Mouse (Mus musculus): ENCODE measurements at regions not wholly inside any gene's neighbourhood (a gene's known extent, or its start where the extent isn't known, plus 50 kb on each side); places are given as distances from the start of the nearest gene placed in this dataset.

DNA sequence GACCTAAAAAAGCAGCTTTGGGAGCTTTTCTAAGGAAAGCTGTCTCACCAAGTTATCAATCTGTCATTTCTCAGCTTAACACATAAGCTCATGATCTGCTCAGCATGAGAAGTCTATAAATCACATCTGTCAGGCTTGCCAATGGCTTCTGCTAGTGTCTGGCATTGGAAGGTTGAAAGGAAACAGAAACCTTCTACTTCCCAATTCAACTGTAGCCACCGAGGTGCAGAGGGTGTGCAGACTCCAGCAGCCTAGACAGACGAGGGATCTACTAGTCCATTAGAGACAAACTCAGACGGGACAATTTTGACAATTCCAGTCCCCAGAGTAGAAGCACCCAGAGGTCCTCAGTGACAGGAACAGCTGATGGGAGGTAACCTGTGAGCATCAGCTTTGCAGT lies 103.0 kb downstream of the Nab1 start:
- no peak for DNase-seq (ENCODE audit: low spot score in 2 of 2)

- no peak for DNase-seq (ENCODE audit: low spot score in 2 of 2)
Observed at GRCm38 (mm10) chr1:52392933-52393332, 107.5 kb downstream of the Nab1 start.

- no peak for DNase-seq (ENCODE audit: low spot score in 2 of 2)
Observed at GRCm38 (mm10) chr1:52388836-52389235, 111.6 kb downstream of the Nab1 start.

GRCm38 (mm10) chr1:52388118-52388517 lies 112.4 kb downstream of the Nab1 start:
- DNase-seq (ENCODE audit: low spot score in 2 of 2) = no peak

GRCm38 (mm10) chr1:52387062-52387461 lies 113.4 kb downstream of the Nab1 start:
- no peak for DNase-seq (ENCODE audit: low spot score in 2 of 2)

DNA sequence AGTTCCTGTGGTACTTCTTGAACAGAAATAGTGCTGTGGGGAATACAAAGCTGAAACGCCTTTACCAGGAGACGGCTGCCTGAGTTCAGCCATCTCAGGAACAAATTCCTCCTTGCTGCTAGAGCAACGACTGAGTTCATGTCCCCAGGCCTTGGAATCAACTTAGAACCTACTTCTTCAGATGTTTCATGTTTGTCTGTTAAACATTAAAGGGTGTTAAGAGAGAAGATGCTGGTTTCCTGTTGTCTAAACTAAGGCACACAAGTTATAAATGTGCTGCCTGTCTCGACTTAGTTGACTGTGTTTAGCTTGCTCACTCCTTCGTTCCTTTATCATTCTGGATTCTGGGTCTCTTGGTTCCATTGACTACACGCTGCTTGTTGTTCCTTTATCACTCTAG lies 125.2 kb downstream of the Nab1 start:
- no peak for DNase-seq (ENCODE audit: low spot score in 2 of 2)

DNA sequence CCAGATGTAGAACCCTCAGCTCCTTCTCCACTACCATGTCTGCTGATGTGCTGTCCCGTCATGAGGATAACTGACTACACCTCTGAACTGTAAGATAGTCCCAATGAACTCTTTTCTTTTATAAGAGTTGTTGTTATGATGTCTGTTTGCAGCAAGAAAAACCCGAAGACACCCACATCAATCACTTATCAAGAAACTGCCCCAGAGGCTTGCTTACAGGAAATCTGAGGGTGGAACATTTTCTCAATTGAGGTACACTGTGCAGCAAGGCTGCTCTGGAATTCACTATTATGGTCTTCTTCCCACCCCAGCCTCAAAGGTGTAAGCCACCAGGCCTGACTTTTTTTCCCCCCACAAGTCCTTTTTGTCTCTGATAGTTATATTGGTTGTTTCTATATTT lies 125.8 kb downstream of the Nab1 start:
- DNase-seq (ENCODE audit: low spot score in 2 of 2) = no peak

DNA sequence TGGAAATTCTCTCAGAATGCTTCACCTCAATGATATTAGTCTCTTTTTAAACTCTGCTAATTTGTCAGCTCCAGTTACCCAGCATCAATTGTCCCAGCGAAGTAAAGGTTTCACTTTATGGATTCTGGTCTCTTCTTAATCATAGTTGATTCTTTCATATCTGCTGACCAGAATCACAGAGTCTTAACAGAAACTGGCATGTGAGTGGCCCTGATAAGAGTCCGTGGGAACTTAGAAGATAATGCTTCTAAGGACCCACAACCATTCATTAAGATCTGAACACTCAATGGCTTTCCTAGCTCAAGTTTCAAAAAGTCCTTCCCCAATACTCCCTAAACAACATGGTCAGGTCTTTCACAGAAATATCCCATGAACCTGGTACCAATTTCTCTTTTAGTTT lies 126.7 kb downstream of the Nab1 start:
- DNase-seq (ENCODE audit: low spot score in 2 of 2) = no peak

DNA sequence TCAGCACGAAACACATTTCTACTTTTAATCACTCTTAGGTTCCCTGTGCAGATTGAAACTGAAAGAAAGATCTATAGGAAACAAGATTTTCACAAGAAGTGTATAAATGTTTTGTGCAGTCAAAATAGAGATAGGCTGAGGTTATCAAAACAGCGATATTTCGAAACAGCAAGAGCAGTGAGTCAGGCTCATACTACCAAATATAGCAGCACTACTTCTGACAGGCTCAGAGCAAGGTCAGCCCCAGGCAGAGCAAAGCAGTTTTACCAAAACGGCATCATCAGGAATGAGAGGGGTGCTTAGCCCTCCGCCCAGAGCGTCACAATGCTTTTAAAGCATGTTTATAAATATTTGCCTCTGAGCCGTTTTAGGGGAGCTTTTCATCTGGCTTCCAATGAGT lies 133.4 kb upstream of the Gls start:
- DNase-seq (ENCODE audit: low spot score in 2 of 2) = peak; percentile 2 to 13

GRCm38 (mm10) chr1:52363625-52364024 lies 130.6 kb upstream of the Gls start:
- no peak for DNase-seq (ENCODE audit: low spot score in 2 of 2)

DNA sequence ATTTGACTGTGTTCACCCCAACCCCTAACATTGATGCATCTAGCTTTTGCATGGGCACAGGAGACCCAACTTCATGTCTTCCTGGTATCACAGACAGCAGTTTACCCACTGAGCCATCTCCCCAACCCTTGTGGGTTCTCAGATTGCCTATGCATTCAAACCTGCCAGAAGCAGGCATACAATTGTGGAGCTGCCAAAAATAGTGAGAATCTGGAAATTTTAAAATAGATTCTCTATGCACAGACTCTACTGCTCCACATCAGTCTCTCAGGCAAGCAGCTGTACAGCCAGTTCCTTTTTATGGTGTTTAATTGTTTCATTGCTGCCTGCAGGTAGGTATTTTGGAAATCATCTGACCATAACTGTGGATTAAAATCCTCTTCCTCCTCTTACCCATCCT lies 129.9 kb upstream of the Gls start:
- no peak for DNase-seq (ENCODE audit: low spot score in 2 of 2)

- peak; percentile 15 to 47 for DNase-seq (ENCODE audit: low spot score in 2 of 2)
Observed at GRCm38 (mm10) chr1:52354041-52354582, 121.1 kb upstream of the Gls start.

GRCm38 (mm10) chr1:52342127-52342526 lies 109.1 kb upstream of the Gls start:
- no peak for DNase-seq (ENCODE audit: low spot score in 2 of 2)

DNA sequence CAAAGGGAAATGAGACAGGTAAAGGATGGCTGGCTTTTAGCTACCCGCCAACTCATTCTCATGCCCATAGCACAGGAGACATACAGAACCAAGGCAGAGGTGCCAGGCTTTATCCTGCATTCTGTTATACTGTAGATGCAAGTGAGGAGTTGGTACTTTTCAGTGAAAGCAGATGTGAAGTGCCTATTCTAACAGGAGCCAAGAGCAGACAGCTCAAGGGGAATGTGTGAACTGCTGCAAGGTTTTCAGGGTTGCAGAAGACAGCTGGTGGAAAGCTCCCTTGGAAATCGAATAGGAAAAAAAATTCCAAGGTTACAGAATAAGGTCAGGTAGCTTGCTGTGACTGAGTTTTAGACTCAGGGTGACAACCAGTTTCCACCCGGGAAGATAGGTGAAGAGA lies 105.7 kb upstream of the Gls start:
- no peak for DNase-seq (ENCODE audit: low spot score in 2 of 2)

- DNase-seq (ENCODE audit: low spot score in 2 of 2) = no peak
Observed at GRCm38 (mm10) chr1:52338243-52338642, 105.2 kb upstream of the Gls start.

DNA sequence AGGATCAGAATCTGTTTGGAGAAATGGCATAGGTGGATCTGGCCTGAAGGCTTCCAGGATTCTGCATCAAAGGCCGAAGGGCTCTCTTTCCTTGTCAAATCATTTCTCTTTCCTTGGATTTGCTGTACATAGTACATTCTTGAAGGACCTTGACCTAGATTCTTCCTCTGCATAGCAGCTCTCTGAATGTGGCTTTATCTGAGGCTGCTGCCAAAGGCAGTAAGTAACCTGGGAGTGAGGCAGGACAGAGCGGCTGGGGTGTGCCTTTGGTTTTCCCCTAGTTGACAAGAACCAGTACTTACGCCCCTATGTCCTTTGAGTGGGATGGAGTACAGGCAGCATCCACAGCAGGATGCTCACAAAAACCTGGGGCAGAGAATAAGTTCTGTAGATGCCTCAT lies 103.7 kb upstream of the Gls start:
- DNase-seq (ENCODE audit: low spot score in 2 of 2) = no peak

- DNase-seq (ENCODE audit: low spot score in 2 of 2) = no peak
Observed at GRCm38 (mm10) chr1:52332013-52332412, 99.0 kb upstream of the Gls start.

DNA sequence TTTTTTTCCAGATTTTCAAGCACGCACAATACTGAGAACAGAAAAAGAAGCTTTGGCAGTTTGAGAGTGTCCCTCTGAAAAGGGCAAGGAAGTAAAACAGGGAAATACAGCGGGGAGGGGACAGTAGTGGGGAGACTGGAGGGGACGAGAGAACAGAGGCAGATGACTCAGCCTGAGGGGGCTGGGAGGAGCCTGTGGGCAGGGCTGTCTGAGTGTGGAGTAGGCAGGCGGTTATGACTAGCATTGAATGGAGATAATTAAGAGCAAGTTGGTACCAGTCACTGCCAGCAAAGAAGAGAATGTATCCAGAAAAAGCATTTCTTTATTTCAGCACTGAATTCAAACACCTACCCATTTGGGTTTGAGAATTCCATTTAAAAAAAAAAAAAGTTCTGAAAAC lies 98.4 kb upstream of the Gls start:
- DNase-seq (ENCODE audit: low spot score in 2 of 2) = peak; percentile 6 to 13

- DNase-seq (ENCODE audit: low spot score in 2 of 2) = no peak
Observed at GRCm38 (mm10) chr1:52330496-52330895, 97.5 kb upstream of the Gls start.

DNA sequence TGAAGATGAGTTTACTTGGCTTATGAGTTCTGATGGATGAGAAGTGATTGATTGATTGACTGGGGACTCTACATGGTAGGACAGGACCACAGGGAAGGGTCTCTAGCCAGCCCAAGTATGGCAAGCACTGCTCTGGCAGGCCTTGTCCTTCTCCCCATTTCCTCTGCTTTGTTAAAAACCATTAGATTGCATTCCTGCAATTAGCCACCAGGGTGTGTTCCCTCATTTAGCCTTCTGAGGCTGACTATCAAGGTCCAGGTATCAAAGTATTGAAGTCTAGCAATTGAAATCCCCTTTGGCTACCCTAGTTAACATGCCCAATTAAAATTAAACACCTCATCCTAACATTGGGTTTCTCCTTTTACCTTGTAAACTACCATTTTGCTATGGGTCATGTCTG lies 95.5 kb upstream of the Gls start:
- DNase-seq (ENCODE audit: low spot score in 2 of 2) = no peak

- DNase-seq (ENCODE audit: low spot score in 2 of 2) = no peak
Observed at GRCm38 (mm10) chr1:52324356-52324755, 91.3 kb upstream of the Gls start.

DNA sequence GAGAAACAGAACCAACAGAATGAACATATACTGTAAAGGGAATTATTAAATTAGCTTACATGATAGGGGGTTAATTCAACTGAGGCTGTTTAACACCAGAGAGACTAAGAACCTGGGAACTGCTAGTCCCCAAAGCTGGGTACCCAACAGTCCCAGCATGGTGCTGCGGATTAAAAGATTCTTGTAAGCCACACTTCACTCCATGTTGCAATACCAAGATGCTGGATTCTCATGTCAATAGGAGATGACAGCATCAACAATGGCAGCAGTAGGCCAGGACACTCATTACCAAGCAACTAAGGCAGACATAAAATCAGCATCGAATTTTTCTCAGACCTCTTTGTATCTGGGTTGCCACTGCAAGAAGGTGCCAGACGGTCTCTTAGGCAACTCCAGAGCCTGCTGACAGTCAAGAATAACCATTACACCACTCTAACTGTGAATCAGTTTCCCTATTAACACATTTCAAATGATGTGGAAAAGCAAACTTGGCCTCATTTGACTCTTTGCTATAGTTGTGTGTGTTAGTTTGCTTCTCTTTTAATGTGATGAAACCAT lies 79.1 kb upstream of the Gls start:
- no peak for DNase-seq (ENCODE audit: low spot score in 2 of 2)

DNA sequence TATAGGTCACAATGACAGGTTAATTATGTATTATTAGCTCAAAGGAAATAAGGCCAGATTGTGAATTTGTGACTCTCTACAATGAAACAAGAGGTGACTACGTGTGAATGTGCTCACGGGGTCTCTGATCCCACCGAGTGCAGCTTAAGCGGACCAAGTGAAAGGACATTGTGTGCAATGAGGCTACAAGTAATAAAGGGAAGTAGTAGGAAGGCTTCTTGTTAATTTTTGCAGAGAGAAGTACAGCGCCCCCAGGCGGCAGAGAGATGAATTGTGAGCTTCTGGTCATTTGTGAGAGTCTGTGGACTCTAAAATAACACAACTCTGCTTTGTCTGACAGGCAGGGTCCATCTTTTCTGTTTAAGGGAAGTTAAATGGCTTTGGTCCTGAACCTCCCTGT lies 73.9 kb upstream of the Gls start:
- DNase-seq (ENCODE audit: low spot score in 2 of 2) = no peak
